Comparison of ENCODE assay signal across 26 mouse cellular contexts in the genomic region with DNA sequence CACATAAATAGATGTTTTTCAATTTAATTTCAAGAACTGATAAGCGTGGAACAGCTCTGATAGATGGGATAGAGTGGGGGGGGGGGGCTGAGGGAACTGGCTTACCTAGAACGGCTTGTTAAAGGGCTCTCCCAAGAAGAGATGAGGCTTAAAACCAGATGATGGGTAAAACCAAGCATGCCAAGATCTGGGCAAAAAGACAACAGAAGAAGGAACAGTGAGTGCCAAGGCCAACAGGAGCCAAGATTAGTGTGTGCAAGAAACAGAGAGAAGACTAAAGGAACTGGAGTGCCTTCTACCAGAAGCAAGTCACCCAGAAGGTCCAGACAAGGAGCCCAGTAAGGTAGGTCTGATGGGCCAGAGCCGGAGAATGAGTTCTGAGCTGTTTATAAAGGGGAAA. TPM values are rescaled to one million over a fixed set of nuclear protein-coding genes. Genes with fewer than 3 reads are reported as not detected.
"Had no signal": no experiment of that assay in that cellular context is flagged by ENCODE, and none has a peak within 500 bp of the region (broad histone marks: within the 10 kb centered on the region; RNA-seq: fewer than 3 reads in every experiment).

A gene (plus strand): TSS at position 301 of the 400 bp plus-strand sequence.

- H3K4me1 ChIP-seq: heart, embryonic 10.5 days; heart, embryonic 12.5 days; hindbrain, embryonic 10.5 days; hindbrain, embryonic 12.5 days; hindbrain, embryonic 15.5 days; limb, embryonic 13.5 days; limb, embryonic 15.5 days; liver, embryonic 12.5 days had no signal

- H3K9me3 ChIP-seq: heart, embryonic 10.5 days; heart, embryonic 12.5 days; hindbrain, embryonic 10.5 days; hindbrain, embryonic 12.5 days; hindbrain, embryonic 15.5 days; limb, embryonic 13.5 days; limb, embryonic 15.5 days; liver, embryonic 12.5 days had no signal

- H3K27me3 ChIP-seq: heart, embryonic 12.5 days; hindbrain, embryonic 12.5 days; hindbrain, embryonic 15.5 days; limb, embryonic 13.5 days; limb, embryonic 15.5 days; liver, embryonic 12.5 days had no signal

- DNase-seq: gastrocnemius, adult 2 months; gastrocnemius, postnatal 10 days; gastrocnemius, postnatal 25 days; heart, adult 18-20 months; heart, postnatal 10 days; heart, postnatal 4 days; kidney, adult 18-20 months; kidney, adult 8-10 months; kidney, postnatal 10 days; kidney, postnatal 25 days; kidney, postnatal 4 days; layer of hippocampus, adult 9-11 months; layer of hippocampus, postnatal 36 days; left cerebral cortex, postnatal 4 days had no signal

- H3K4me2 ChIP-seq: heart, embryonic 12.5 days; hindbrain, embryonic 12.5 days; hindbrain, embryonic 15.5 days; limb, embryonic 13.5 days; limb, embryonic 15.5 days; liver, embryonic 12.5 days had no signal

- H3K9ac ChIP-seq: heart, embryonic 12.5 days; hindbrain, embryonic 12.5 days; hindbrain, embryonic 15.5 days; limb, embryonic 13.5 days; limb, embryonic 15.5 days; liver, embryonic 12.5 days had no signal

- H3K4me3 ChIP-seq: gastrocnemius, adult 2 months; heart, embryonic 10.5 days; heart, embryonic 12.5 days; hindbrain, embryonic 10.5 days; hindbrain, embryonic 12.5 days; hindbrain, embryonic 15.5 days; limb, embryonic 13.5 days; limb, embryonic 15.5 days; liver, embryonic 12.5 days had no signal

- ATAC-seq: hindbrain, postnatal 0 days; liver, embryonic 12.5 days had no signal

- H3K27ac ChIP-seq: gastrocnemius, adult 2 months; heart, embryonic 10.5 days; hindbrain, embryonic 10.5 days; hindbrain, embryonic 12.5 days; hindbrain, embryonic 15.5 days; hindbrain, postnatal 0 days; limb, embryonic 13.5 days; limb, embryonic 15.5 days; liver, embryonic 12.5 days had no signal

- H3K36me3 ChIP-seq: heart, embryonic 10.5 days; heart, embryonic 12.5 days; hindbrain, embryonic 10.5 days; hindbrain, embryonic 12.5 days; hindbrain, embryonic 15.5 days; limb, embryonic 13.5 days; limb, embryonic 15.5 days; liver, embryonic 12.5 days had no signal

RNA-seq across cellular contexts. Expression of the gene that starts here (rescaled TPM):
- total RNA-seq: gastrocnemius, adult 2 months; gastrocnemius, postnatal 10 days; gastrocnemius, postnatal 25 days; gastrocnemius, postnatal 4 days; granulocyte monocyte progenitor cell, adult 5-6 weeks; hindbrain, postnatal 0 days had no signal
- polyA plus RNA-seq: hindbrain, embryonic 12.5 days; hindbrain, embryonic 15.5 days; kidney, embryonic 14.5 days; liver, embryonic 12.5 days had no signal
